Mouse (Mus musculus) thymus, adult 2 months (tissue): ENCODE measurements around the gene Zfp687.

Experiments used
- CTCF ChIP-seq: fragments of 200-500 bp; IDR thresholded peaks from 2 replicates; pipeline ENCODE4 v1.5.1; 2012; ENCODE audit warnings: mild to moderate bottlenecking, control low read depth, low read length, moderate library complexity, borderline replicate concordance; ENCODE audit not compliant: control insufficient read depth, poor library complexity, insufficient read depth; ENCODE audit errors: extremely low read depth
- POLR2A ChIP-seq: fragments of 200-500 bp; IDR thresholded peaks from 2 replicates; pipeline ENCODE4 v1.6.1; 2012; ENCODE audit warnings: mild to moderate bottlenecking, low read length, control low read depth, moderate library complexity; ENCODE audit not compliant: control insufficient read depth, poor library complexity, insufficient read depth; ENCODE audit errors: extremely low read depth

DNA sequence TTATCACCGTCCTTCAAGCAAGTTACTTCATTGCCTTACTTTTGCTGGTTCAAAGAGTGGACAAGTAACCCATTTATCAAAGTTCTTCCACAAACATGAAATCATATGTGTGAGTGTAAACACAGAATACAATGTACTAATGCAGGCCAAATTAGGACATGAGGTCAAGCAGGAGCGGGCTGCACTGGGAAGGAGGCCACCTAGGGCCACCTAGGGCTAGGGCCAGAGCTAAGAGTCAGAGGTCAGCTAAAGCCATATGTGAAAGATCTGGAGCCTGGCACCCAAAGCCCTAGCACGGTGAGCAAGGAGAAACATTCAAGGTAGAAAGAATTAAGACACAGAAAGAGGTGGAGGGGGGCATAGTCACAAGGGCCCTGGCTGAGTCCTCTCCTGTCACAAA, 2.3 kb downstream of the Zfp687 start:
- no peak for TF ChIP-seq POLR2A
- no peak for TF ChIP-seq CTCF
